Mouse (Mus musculus) liver, adult 2 months (tissue): Measurements from ENCODE around the gene Ccdc88c. TPM values are rescaled to one million over a fixed set of nuclear protein-coding genes. Genes with fewer than 3 reads are reported as not detected.

Source experiments
- DNase-seq: peaks from one replicate; pipeline ENCODE4 v3.0.0-alpha.2; 2011; ENCODE audit warnings: low read depth, low spot score; ENCODE audit errors: extremely low read depth
- H3K27ac ChIP-seq: fragments of 200-500 bp; replicated peaks from 2 replicates; pipeline ENCODE4 v1.5.1; 2012; ENCODE audit warnings: low read depth, mild to moderate bottlenecking, control low read depth, inconsistent platforms, low read length; ENCODE audit not compliant: insufficient read depth
- H3K27me3 ChIP-seq: fragments of 200-500 bp; 2 replicates; pipeline ENCODE4 v1.6.1; 2012; ENCODE audit warnings: mild to moderate bottlenecking, moderate library complexity, low read length, inconsistent platforms; ENCODE audit not compliant: control insufficient read depth, insufficient read depth
- H3K36me3 ChIP-seq: fragments of 200-500 bp; 2 replicates; pipeline ENCODE4 v1.6.1; 2012; ENCODE audit warnings: low read length, inconsistent platforms; ENCODE audit not compliant: control insufficient read depth, insufficient read depth
- H3K4me1 ChIP-seq: fragments of 200-500 bp; 2 replicates; pipeline ENCODE4 v1.6.1; 2011; ENCODE audit warnings: low read length; ENCODE audit not compliant: control insufficient read depth, insufficient read depth
- H3K4me3 ChIP-seq: fragments of 200-500 bp; 2 replicates; pipeline ENCODE4 v1.5.1; 2011; ENCODE audit warnings: low read depth, mild to moderate bottlenecking, control low read depth, low read length, moderate library complexity; ENCODE audit not compliant: insufficient read depth
- H3K79me2 ChIP-seq: fragments of 200-500 bp; 2 replicates; pipeline ENCODE4 v1.6.1; 2012; ENCODE audit warnings: inconsistent platforms, mild to moderate bottlenecking, low read length, moderate library complexity; ENCODE audit not compliant: control insufficient read depth, insufficient read depth
- H3K9ac ChIP-seq: fragments of 200-500 bp; 2 replicates; pipeline ENCODE4 v1.6.1; 2012; ENCODE audit warnings: low read depth, mild to moderate bottlenecking, control low read depth, inconsistent platforms, low read length
- CTCF ChIP-seq: fragments of 200-500 bp; IDR thresholded peaks from 2 replicates; pipeline ENCODE4 v1.5.1; 2011; ENCODE audit warnings: low read depth, low read length, control low read depth
- POLR2A ChIP-seq: fragments of 200-500 bp; IDR thresholded peaks from 2 replicates; pipeline ENCODE4 v1.6.1; 2011; ENCODE audit warnings: low read length, control low read depth; ENCODE audit not compliant: insufficient read depth; ENCODE audit errors: extremely low read depth
- WGBS: fragments of 180-500 bp; shearing (Covaris S2); methylation state at CpG from one replicate; pipeline ENCODE4 v1.1.7; 2018; 5-methylcytosine and 5-hydroxymethylcytosine counted together
- polyA plus RNA-seq: library from polyadenylated mRNA; depleted of rRNA; stranded (reverse); fragments of >200 nt; gene quantifications from 2 replicates; pipeline ENCODE4 v1.2.3, GENCODE M21; 2012
- total RNA-seq: library from RNA; depleted of rRNA; stranded (reverse); fragments of >200 nt; gene quantifications from 2 replicates; pipeline ENCODE4 v1.2.3, GENCODE M21; 2014

Ccdc88c gene
- total and polyA plus RNA-seq, 2 experiments, result 1.1 to 1.3 TPM

GRCm38 (mm10) chr12:100890548-100890947, 138.3 kb downstream of the Ccdc88c start:
- H3K9ac ChIP-seq, result no peak overlapping the region
- H3K27ac ChIP-seq, result no peak overlapping the region
- WGBS, result 78% methylated on average over 3 of the region's 3 CpGs
- TF ChIP-seq CTCF (no peak), POLR2A (no peak)
- no peaks in the 10 kb centered on the region for H3K4me1 ChIP-seq
- H3K36me3 ChIP-seq, result no peaks in the 10 kb centered on the region
- H3K27me3 ChIP-seq, result no peaks in the 10 kb centered on the region
- DNase-seq, result no peak
- no peaks in the 10 kb centered on the region for H3K79me2 ChIP-seq
- H3K4me3 ChIP-seq, result no peak overlapping the region

GRCm38 (mm10) chr12:100887801-100888258, 141.0 kb downstream of the Ccdc88c start:
- no peak overlapping the region for H3K27ac ChIP-seq
- H3K4me3 ChIP-seq, result no peak overlapping the region
- DNase-seq, result peak; percentile 8

GRCm38 (mm10) chr12:100886877-100887276, 142.0 kb downstream of the Ccdc88c start:
- Histone ChIP-seq H3K36me3 (no peaks in the 10 kb centered on the region), H3K27ac (no peak overlapping the region), H3K4me3 (no peak overlapping the region), H3K79me2 (no peaks in the 10 kb centered on the region), H3K4me1 (no peaks in the 10 kb centered on the region), H3K9ac (no peak overlapping the region), H3K27me3 (no peaks in the 10 kb centered on the region)
- 83% methylated on average over 4 of the region's 4 CpGs for WGBS
- TF ChIP-seq CTCF (no peak), POLR2A (no peak)
- DNase-seq, result no peak

More at GRCm38 (mm10) chr12:100887801-100888258, 141.0 kb downstream of the Ccdc88c start:
- TF ChIP-seq POLR2A (no peak), CTCF (no peak)
- H3K79me2 ChIP-seq, result no peaks in the 10 kb centered on the region
- no peaks in the 10 kb centered on the region for H3K36me3 ChIP-seq
- WGBS, result 41% methylated on average over 12 of the region's 12 CpGs
- no peaks in the 10 kb centered on the region for H3K4me1 ChIP-seq
- H3K9ac ChIP-seq, result no peak overlapping the region
- H3K27me3 ChIP-seq, result no peaks in the 10 kb centered on the region

GRCm38 (mm10) chr12:100885585-100885984, 143.3 kb downstream of the Ccdc88c start:
- Histone ChIP-seq H3K27me3 (no peaks in the 10 kb centered on the region), H3K9ac (no peak overlapping the region), H3K36me3 (no peaks in the 10 kb centered on the region), H3K4me1 (no peaks in the 10 kb centered on the region), H3K27ac (no peak overlapping the region), H3K4me3 (no peak overlapping the region), H3K79me2 (no peaks in the 10 kb centered on the region)
- TF ChIP-seq POLR2A, result no peak
- TF ChIP-seq CTCF, result no peak
- DNase-seq, result no peak
- WGBS, result 83% methylated on average over 3 of the region's 3 CpGs

GRCm38 (mm10) chr12:100883168-100883567, 145.7 kb downstream of the Ccdc88c start:
- Histone ChIP-seq H3K9ac (no peak overlapping the region), H3K4me3 (no peak overlapping the region), H3K27me3 (no peaks in the 10 kb centered on the region), H3K79me2 (no peaks in the 10 kb centered on the region), H3K27ac (no peak overlapping the region), H3K4me1 (no peaks in the 10 kb centered on the region), H3K36me3 (no peaks in the 10 kb centered on the region)
- no peak for DNase-seq
- no peak for TF ChIP-seq POLR2A
- TF ChIP-seq CTCF, result no peak
- 69% methylated on average over 7 of the region's 7 CpGs for WGBS

GRCm38 (mm10) chr12:100878556-100878955, 150.3 kb downstream of the Ccdc88c start:
- TF ChIP-seq CTCF, result no peak
- TF ChIP-seq POLR2A, result no peak
- 93% methylated on average over 16 of the region's 16 CpGs for WGBS

More at GRCm38 (mm10) chr12:100878556-100878955, 150.3 kb downstream of the Ccdc88c start:
- no peaks in the 10 kb centered on the region for H3K27me3 ChIP-seq
- H3K4me3 ChIP-seq, result no peak overlapping the region
- H3K79me2 ChIP-seq, result no peaks in the 10 kb centered on the region
- DNase-seq, result no peak
- peaks cover 2% of the 10 kb centered on the region; the same call in 1 of the 2 replicates for H3K36me3 ChIP-seq
- no peak overlapping the region for H3K9ac ChIP-seq
- H3K27ac ChIP-seq, result no peak overlapping the region
- H3K4me1 ChIP-seq, result no peaks in the 10 kb centered on the region
